Mouse (Mus musculus) retina, postnatal 7 days (tissue): ENCODE measurements at regions not wholly inside any gene's neighbourhood (a gene's known extent, or its start where the extent isn't known, plus 50 kb on each side); places are given as distances from the start of the nearest gene placed in this dataset.
A peak's percentile ranks its signal among the peaks of the same experiment; 100 is the strongest.

Source experiments
- DNase-seq: peaks from one replicate; pipeline ENCODE4 v3.0.0-alpha.2; 2012; ENCODE audit warnings: low read depth, low spot score

DNA sequence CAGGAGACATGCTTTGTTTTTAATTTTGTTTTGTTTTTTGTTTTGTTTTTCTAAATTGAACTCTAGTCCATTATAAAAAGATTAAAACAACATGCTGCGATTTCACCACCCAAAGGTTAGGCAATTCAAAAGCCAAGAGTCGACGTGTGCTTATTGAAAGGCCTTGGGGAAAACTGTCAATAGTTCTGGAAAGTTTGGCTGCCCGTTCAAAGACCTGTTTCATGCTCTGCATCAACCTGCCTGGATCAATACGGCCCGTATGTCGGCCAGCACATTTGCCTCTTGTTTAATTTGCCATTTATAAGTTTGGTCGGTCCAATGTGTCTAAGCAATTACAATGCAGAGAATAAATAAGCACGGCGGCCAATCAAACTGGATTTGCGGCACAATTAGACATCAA is 234.3 kb upstream of the Cxcr4 start:
- DNase-seq, result no peak

DNA sequence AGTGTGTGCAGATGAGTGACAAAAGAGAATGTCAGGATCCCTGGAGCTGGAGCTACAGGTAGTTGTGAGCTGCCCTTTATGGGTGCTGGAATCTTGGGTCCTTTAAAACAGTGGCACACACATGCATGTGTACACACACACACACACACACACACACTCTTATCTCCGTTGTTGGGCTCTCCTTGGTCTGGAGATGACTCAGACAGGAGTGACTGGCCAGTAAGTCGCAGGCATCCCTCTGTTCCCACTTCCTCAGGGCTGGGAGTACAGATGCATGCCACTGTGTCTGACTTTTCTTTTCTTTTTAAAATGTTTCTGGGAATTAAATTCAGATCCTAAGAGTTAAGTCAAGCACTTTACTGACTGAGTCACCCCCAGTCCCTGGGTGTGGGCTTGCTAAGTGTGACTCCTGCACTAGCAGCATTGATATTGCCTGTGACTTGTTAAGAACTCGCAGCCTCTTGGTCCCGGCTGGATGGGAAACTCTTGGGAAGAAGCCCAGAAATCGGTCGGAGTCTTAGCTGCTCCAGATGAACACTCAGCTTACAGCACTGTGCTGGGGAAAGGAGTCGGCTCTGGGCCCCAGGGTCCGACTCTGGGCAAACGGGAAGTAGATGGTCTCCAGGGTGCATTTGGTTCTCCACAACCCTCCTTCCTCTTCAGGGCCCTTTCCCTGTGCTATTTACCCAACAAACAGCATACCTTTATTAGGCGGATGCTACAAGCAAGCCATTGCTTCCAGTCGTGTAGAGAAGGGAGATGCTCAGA is 233.0 kb upstream of the Cxcr4 start:
- no peak for DNase-seq

DNA sequence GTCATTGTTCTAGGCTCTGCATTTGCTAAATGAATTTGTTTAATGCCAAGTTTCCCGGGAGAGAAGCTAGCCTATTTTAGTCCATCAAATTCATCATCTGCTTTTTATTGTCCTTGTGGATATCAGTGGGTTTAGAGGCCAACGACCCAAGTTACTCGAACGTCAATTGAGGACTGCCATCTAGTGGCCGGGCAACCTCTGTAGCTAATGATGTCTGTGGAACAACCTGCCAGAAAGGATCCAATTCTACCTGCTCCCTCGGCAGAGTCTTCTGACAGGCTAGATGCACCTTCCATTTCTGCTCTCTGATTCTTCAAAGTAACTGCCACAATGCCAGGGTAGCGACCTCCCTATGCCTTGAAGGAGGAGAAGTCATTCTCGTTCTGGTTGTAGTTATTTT is 232.1 kb upstream of the Cxcr4 start:
- peak; percentile 53 for DNase-seq

DNA sequence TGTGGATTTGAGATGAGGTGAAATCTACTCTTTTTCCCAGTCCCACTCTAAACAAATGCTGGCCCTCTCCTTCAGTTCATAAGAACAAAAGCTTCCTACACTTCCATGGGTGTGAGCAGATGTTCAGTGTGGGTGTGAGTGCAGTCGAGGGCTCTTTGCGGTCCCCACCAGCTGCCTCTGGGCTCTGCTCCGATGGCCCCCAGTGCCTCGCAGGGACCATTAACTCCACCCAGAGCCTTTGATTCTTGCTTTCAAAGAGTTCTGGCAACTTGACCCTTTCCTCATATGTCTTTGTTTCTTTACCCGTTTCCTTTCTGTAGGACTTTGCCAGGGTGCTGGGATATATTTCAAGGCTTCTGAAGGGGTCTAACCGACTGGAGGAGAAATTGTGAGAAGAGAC is 229.9 kb upstream of the Cxcr4 start:
- DNase-seq, result no peak

DNA sequence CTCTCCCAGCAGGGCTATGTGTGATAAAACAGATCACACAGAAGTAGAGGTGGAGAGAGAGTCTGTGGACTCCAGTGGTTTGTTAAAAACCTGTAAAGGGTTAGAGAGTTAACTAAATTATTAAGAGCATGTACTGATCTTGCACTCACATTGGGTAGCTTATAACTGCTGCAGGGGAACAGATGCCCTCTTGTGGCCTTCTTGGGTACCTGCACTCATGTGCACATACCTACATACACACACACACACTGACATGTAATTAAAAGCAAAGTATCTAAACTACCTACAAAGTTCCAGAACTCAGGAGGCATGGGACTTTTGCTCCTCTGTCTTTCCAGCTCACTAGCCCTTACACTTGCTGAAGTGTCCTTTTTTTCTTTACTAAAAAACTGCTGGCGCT is 228.4 kb upstream of the Cxcr4 start:
- no peak for DNase-seq

DNA sequence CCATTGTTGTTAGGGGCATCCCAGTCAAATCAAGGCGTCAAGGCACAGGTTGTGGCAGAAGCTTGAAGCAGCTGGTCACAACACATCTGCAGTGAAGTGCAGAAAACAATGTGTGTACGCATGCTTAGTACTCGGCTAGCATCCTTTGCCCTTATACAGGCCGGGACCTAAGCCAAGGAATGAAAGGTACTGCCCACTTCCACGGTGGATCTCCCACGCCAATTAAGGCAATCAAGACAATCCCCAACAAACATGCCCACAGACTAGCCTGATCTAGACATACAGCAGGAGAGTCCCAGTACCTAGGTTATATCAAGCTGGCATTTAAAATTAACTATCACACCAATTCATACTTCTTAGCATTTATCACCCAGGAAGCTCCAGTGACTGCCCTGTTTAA is 227.5 kb upstream of the Cxcr4 start:
- no peak for DNase-seq

DNA sequence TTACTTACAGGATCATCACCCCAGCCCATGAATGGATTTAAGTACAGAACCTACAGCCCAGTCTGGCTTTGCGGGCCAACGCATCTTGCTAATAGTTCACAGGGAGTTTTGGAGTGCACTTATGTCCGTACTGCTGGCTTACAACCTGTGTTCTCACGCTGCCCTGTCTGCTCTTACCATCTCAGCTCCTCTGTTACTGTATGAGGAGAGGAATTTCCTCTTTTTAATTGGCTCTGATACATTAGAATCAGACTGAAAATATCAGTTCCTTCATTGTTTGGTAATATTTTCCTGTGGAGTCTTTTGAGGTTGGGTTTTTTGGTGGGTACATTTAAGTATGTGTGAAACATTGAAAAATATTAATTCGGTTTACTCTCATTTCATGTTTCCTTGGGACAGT is 221.3 kb upstream of the Cxcr4 start:
- no peak for DNase-seq

DNA sequence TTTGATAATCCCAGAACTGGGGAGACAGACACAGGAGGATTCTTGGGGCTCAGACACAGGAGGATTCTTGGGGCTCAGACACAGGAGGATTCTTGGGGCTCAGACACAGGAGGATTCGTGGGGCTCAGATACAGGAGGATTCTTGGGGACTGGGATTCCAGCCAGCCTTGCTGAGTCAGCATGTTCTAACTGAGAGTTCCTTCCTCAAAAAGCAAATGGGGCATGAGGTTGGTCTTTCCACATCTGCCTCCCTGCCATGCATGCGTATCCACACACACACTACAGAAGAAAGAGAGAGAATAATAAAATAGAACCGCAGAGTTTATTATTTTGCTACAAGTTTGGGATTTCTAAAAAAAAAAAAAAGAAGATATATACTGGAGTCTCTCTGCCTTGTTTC is 218.8 kb upstream of the Cxcr4 start:
- DNase-seq, result no peak

DNA sequence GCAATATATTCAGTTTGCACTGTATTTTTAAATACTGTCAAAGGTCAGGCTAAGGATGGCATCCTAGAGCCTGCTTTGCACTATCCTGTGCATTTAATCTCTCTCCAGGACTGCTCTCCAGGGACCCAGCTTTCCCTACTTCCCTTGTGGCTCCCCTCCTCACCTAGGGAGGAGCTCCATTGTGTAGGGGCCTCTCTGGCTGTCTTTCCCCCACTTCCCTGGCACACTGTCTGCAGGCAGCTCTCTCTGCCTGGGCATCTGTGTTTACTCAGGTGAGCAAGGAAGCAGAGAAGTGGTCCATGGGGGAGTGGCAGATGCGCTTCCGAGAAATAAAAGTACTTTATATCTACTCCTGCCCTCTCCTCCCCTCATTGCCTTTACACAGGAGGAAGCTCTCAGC is 218.0 kb upstream of the Cxcr4 start:
- DNase-seq, result no peak

DNA sequence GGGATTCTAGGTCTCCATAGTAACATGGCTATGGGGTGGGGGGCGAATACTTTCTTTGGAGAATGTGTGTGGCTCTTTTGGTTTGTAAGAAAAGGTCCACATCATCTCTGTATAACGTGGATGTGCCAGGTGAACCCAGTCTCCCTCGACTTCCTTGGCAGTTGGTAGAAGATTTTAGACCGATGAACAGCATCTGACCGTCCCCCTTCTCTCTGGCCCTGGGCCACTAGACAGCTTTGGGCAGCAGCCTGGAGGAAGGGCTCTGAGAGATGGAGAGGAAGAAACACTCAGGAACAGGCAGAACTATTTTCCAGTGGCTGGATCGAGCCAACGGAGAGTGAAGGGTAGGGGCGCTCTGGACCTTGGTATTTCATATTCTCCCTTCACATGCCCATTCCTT is 217.5 kb upstream of the Cxcr4 start:
- DNase-seq, result no peak

DNA sequence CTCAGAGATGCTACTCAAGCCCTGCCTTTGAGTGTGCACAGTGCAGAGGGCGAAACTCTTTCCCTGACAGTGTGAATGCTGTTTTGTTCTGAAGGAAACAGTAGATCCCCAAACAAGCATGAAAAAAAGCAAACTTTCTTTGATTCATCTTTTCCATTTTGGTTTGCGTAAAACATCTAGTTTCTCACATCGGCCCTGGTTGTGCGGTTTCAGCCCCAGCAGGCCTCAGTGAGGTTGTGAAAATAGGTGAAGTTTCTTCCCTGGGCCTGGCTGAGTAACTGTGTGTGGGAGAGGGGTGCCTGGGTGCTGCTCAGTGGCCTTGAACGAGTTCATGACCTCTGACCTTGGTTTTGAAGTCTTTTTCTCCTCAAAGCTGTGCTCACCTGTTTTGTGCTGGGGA is 216.5 kb upstream of the Cxcr4 start:
- DNase-seq, result no peak

DNA sequence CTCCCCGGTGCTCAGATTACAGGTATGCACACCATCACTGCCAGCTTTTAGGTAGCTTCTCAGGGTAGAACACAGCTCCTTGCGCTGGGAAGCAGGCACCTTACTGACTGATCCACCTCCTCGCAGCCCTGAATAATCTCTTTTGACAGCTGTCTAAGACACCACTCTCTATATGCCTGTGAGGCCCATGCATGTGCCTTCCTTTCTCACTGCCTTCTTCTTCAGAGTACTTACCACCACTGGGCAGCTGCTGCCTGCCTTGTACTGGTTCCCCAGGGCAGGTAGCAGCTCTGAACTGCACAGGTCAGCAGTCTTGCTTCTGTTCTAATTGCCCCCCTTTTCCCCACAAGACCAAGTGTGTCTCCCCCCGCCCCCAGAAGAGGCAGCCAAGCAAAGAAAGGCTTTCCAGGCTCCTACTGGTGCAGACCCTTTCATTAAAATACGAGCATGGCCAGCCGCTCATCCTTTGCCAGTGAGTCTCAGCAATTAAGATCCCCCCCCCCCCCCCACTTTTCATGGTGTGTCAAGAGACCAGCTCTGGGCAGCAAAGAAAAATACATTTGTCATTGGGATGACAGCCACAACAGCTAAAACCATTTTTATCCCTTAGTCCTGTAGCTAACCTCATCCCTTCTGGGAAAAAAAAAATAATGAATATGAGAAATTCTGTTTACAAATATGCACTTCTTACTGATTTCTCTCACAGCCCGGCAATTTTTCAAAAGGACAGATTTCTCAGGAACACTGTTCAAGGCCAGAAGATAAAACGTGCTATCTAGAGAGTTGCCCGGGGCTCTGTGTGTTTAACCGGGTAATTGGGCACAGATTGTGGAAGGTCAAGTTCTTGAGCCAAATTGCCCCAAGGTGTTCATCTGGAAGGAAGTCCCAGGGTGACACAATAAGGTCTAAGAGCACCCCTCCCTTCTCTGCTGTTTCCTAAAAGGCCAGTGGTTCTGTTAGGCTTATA is 213.9 kb upstream of the Cxcr4 start:
- DNase-seq, result no peak

DNA sequence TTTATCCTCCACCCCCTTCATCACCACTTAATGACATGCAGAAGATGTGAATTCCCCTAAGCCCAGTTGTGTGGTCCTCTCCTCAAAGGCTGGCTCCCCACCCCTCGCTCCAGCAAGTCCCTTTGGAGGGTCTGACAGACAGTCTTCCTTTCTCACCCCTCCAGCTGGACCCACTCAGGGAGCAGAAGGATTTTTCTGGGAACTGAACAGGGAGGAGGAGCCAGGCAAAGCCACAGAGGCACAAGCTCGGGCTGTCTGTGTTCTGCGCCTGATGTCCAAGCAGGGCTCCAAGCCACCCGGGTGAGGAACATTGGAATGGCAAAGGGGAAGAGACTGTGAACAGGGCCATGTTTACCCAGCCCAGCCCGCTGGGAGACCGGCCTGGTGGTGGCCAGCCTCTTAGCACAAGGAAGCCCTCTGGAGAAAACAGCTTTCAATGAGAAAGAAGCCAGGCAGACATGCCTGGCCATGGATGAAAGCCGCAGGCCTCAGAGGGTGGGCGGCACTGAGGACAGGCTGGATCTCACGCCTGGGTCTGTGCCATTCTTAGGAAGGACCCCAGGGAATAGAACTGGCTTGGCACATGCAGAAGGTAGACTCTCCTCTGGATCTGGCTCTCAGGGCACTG is 211.5 kb upstream of the Cxcr4 start:
- no peak for DNase-seq

DNA sequence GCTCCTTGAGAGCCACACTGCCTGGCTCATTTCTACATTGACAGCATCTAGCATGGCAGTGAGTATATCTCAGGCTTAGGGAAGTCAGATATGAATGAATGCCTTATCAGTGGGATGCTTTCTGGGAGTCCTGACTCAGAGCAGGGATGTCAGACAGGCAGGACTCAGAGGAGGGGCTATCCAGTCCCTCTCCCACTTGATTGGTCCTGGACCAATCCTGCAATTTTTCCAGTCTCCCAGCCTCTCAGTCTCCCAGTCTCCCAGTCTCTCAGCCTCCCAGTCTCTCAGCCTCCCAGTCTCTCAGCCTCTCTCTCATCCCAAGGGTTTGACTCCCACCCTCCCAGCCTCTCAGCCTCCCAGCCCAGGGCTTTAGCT is 211.0 kb upstream of the Cxcr4 start:
- no peak for DNase-seq

DNA sequence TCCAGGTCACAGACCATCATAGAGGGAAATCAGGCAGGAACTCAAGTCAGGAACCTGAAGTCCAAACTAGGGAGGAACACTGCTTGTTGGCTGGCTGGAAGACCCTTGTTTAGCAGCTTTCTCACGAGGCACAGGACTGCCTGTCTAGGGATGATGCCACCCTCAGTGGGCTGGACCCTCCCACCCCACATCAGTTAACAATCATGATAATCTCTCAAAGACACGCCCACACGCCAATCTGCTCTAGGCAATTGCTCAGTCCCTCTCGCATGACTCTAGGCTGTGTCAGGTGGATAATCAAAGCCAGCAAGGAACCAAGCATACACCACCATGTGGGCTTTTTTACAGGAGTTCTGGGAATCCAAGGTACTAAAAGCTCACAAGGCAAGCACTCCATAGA is 206.6 kb upstream of the Cxcr4 start:
- no peak for DNase-seq

DNA sequence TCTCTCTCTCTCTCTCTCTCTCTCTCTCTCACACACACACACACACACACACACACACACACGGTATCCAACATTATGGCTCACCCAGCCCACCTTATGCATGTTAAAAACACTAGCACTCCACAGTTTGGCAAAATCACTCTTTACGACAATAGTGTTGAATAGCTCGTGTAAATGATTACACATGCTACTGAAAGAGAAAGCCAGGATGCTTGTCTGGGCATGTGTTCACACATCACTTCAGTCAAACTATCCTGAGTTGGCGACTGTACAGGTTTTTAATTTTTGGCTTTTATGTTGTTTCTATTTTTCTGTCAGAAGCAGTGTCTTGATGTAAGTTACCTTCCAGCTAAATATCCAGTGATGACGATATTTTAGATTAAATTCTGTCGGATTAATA is 203.6 kb upstream of the Cxcr4 start:
- DNase-seq, result no peak

DNA sequence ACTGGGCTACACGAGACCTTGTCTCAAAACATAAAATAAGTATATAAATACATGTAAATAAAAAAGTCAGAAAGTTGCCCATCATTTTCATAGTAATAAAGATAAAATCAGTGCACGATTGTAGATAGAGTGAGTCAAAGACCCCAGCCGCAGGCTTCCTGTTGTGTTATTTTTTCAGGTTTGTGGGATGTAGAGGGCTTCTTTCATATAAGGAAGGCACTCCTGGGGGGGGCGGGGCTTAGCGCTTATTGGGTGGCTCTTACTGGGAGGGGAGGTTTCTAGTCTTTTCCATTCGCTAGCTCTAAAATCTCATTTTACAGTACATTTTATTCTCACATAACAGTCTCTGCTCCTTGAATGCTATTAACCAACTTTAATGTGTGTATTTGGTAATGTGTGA is 198.8 kb upstream of the Cxcr4 start:
- no peak for DNase-seq

DNA sequence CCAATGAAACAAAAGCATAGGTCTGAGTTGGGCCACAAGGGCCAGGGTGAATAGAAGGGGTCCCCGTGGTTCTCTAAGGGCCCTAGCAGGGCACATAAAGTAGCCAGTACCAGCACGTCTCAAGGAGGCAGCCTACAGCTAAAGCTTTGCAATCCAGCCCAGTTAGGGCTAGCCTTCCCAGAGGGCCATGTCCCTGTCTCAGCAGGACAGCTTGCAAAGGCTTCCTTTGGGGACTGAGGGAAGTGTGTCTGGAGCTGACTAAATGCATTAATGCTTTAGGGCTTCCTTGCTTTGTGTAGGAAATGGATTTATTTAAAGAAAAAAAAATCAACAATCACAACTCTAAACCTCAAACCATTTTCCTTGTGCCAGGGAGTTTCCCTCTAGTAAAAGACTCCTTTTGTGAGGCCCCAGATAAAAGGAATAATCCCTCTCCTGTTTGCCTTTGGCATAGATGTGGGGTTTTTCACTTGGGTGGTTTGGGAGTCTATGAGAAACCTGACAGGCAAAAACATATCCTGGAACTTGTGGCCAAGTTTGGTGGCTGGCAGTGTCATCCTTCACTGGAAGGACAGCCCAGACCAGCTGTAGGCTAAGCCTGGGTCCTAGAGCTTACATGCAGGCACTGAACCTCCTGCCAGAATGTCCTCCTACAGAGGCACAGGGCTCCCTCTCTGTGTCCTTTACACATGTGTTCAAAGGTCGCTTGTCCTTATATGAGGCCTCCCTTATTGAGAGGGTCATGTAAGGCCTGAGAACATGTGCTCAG is 197.7 kb upstream of the Cxcr4 start:
- DNase-seq, result no peak

DNA sequence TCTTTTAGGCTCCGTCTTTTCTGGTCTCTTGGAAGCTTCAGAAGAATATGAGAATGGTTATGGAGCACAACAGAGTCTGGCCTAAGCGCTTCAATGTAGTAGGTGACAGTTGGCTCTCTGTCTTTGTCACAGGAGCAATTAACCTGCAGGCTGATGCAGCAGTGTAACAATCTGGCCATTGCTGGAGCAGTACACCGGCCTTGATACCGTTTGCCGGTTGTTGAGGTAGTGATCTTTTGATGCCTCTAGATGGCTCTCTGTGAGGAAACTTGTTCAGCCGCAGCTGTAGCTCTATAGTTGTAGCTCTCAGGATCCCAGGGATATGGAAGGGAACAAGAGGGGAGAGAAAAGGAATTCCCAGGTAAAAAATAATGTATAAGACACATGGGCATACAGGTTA is 196.1 kb upstream of the Cxcr4 start:
- no peak for DNase-seq

DNA sequence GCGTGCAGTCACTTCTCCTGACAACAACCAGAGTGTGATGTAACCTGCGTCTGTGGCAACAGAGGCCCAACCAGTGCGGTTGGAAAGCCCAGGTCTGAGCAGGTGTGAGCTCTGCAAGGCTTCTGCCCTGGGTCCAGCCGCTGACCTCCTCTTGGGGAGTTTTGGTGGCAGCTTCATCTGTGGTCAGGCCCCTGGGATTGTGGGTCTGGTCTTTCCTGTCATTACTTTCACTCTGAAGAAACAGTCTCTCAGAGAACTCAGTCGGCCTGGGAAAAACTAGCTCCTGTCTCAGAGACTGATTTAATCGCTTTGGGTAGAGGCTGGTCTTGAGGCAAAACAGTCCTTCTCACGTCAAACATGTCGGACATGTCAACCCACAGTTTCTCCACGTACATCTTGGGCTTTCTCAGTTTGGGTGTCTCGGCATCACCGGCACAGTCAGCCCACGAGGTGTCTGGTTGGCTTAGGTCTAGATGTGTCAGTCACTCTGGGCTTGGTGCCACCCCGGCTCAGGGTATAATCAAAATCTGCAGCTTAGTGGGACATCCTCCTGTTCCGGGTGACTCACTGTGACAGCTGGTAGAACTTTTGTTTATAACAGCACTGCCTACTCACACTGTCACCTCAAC is 195.0 kb upstream of the Cxcr4 start:
- peak; percentile 13 for DNase-seq

DNA sequence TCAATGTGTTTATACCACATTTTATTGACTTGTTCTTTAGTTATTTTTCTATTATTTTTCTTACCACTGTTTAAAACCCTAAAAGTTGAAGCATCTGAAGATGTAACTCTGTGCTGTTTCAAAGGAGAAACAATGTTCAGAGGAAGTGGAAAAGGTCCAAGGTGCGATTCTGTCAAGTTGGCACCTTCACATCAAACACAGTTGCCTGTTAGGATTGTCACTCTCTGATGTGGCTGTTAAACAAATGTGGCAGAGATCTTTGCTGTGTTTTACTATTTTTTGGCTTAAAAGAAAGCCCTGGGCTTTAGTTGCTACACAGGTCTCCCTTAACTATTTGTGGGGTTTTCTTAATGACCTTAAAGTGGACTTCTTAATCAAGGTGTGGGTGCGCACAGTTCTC is 190.2 kb upstream of the Cxcr4 start:
- DNase-seq, result no peak
